Mouse (Mus musculus) T-cell, adult 2 months (primary cell): ENCODE data around the gene Mfn1.

ENCODE experiments used
- DNase-seq: peaks from one replicate; pipeline ENCODE4 v3.0.0; 2022; ENCODE audit warnings: low spot score

Gene Mfn1

DNA sequence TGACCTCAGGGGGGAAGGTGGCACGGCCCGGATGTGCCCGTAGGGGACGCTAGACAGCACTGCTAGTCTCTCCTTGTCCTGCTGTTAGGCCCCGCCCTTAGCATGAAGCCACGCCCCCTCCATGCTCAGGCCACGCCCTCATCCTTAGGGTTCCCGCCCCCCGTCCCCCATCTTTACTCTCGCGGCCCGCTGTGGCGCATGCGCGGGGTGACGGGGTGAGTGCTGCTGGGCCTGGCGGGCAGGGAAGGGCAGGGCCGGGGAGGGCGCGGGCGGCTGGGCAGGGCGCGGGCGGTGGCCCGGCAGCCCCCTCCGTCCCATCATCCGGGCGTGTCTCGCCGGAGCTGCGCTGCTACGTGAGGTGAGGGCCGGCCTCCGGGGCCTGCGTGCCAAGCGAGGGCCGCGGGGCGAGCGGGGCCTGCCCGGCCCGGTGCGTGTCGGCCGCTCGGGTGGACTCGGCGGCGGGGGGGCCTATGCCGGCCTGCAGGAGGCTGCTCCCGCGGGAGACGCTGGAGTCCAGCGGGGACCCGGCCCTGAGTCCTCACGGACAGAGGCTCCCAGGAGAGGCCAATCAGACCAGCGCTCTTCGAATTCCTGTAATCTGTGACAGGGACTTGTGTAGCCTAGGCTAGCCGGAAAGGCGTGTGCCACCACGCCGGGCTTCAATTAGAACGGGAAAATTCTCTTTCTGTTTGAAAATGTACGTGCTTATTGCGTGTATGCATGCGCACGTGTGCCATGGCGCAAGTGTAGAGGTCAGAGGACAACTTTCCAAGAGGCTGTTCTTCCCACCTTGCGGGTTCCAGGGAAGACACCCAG is 18.7 kb upstream of the Mfn1 start:
- DNase-seq: peak; percentile 94

DNA sequence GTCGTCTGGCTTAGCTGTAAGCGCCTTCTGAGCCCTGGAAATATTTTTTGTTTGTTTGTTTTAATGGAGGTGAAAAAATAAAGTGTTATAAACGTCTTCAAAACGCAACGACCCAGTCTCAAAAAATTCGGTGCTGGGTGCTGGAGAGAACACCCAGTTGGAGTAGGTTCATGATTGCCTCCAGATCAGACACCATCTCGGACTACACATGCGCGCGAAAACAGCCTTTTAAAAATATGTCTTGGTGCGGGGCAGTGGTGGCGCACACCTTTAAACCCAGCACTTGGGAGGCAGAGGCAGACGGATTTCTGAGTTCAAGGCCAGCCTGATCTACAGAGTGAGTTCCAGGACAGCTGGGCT is 18.1 kb upstream of the Mfn1 start:
- peak; percentile 29 for DNase-seq

DNA sequence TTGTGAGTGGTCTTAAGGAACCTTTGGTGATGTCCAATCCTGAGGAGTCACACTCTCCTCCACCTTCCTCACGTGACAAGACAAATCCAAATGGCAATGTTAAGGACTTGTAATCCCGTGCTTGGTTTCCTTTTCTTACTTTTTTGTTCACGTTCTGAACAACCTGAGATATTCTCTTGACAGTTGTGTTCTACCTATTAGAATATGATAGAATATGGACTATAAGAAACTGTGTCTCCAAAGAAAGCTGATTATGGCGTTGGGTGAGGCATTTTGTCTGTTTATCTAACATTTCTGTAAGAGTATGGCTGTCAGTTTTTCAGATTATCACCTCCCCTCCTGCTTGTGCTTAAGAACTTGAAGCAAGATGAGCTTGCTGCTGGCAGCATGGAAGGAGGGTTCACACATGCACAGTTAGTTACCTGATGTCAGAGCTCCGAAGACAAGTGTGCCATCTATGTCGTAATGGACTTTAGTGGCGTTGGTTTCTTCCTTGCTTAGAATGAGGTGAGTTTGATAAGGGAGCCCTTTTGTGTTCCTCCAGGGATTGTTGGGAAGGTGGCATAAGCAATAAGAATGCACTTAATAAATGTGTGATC is 16.5 kb upstream of the Mfn1 start:
- DNase-seq: no peak

DNA sequence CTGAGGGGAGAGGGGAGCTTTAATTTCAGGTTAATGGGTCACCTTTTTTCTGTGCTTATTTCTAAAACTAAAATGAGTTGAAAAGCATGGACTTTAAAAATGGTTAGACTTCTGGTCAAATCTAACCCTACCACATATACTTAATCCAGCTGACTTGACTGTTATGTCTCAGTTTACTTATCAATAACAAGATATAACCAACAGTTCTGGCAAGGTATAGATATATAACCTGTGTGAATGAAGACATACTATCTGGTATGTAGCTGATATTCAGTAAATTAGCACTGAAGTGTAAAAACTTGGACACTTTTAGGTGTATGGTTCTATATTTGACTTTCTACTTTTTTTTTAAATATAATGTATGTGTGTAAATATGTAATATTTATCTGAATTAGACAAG is 15.7 kb upstream of the Mfn1 start:
- DNase-seq: no peak

DNA sequence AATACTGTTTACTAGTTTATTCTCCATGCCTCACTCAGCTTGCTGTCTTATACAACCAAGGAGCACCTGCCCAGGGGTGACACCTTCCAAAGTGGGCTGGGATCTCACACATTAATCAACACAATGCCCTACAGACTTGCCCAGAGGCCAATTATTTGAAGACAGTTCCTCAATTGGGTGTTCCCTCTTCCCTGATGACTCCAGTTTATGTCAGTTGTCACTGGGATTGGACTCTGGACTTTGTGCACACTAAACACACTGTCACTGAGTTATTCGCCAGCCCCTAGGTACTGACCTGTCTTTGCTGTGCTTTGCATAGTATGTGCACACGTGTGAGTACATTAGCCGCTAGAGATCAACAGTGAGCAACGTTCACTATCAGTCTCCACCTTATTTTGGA is 2.1 kb upstream of the Mfn1 start:
- DNase-seq: no peak

- DNase-seq: no peak
These were observed 776 bp downstream of the Mfn1 start for GRCm38 (mm10) chr3:32530041-32530440.

GRCm38 (mm10) chr3:32535692-32536091 is 6.4 kb downstream of the Mfn1 start:
- no peak for DNase-seq

DNA sequence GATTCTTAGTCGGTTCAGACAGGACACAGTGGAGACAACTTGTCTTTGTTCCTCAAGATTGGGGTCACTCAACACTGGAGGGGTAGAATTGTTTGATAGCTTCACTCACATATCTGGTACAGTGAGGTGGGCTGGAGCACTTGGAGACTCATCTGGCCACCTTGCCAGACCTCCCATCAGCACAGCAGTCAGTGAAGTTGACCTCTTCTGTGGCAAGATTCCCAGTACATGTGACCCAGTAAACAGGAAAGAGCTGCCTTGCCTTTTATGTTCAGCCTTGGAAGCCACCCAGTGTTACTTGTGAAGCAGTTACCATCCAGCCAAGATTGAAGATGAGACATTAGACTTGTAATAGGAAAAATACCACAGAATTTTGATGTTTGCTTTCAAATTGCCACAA is 8.3 kb downstream of the Mfn1 start:
- no peak for DNase-seq

- no peak for DNase-seq
These were observed 8.8 kb downstream of the Mfn1 start for GRCm38 (mm10) chr3:32538091-32538490.

- no peak for DNase-seq
These were observed 23.8 kb downstream of the Mfn1 start for GRCm38 (mm10) chr3:32553061-32553460.

DNA sequence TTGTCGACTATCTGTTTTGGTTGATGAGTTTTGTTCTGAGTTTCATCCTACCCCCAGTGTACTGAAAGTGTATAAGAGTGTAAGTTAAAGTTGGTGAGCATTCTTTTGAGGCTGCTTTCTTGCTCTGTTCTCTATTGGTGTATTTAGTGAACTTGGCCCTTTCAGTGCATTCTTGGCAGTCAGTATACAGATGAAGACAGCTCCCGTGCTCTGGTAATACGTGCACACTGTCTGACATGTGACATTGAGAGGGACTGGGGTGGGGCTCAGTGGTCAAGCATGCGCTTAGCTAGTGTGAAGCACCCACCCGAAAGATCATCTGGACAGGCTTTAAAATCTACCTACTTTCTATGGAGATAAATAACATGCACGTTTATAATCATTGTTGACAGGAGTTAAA is 34.1 kb downstream of the Mfn1 start:
- DNase-seq: no peak

DNA sequence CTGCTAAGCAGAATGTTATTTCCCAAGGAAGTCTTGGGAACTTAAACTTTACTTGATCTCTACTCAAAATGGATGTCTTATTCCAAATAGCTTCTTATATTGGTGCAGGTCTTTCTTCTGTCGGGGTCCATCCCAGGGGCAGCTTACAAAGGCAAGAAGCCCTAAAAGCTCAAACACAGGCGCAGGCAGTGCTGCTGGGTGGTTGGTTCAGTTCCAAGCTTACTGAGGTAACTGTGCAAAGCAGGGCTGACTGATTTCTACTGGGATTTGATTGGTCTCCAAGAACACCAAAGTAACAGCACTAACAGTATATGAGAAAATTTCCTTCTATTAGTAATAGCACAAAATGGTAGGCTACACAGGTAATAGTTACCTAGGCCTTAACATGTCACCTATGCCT is 43.8 kb downstream of the Mfn1 start:
- DNase-seq: no peak

DNA sequence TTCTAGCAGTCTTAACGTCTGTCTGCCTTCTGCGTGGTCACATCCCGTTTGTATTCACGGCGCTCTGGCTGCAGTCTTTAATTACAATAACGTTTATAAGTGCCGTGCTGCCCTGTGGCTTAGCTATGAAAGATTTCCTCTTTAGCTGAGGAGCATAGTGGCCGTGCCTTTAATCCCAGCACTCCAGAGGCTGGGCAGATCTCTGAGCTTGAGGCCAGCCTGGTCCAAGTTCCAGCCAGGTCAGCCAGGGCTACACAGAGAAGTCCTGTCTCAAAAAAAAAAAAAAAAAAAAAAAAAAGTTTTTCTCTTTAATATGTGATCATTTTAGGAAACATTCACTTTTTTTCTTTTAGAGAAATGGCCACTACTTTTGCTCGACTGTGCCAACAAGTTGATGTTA is 44.6 kb downstream of the Mfn1 start:
- DNase-seq: no peak

- no peak for DNase-seq
These were observed 45.9 kb downstream of the Mfn1 start for GRCm38 (mm10) chr3:32575151-32575550.

- DNase-seq: no peak
These were observed 49.5 kb downstream of the Mfn1 start for GRCm38 (mm10) chr3:32578772-32579171.

- DNase-seq: no peak
These were observed 51.5 kb downstream of the Mfn1 start for GRCm38 (mm10) chr3:32580738-32581137.

- no peak for DNase-seq
These were observed 52.6 kb downstream of the Mfn1 start for GRCm38 (mm10) chr3:32581911-32582310.

DNA sequence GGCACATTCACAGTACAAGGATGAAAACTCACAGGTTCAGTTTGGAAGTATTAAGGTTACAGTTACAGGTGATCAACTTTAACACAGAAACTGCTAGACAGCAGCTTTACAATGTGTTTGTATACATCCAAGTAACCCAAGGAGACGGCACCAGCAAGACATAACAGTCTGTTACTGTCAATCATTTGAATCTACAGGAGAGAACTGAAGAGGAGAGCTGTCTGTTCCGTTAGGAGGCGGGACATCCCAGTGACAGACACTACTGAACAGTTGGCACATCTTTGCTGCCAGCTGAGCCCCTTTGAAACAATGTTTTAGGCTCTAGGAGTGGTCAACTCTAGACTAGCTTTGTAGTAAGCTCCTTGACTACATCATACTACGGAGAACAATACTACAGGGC is 54.2 kb downstream of the Mfn1 start:
- no peak for DNase-seq

DNA sequence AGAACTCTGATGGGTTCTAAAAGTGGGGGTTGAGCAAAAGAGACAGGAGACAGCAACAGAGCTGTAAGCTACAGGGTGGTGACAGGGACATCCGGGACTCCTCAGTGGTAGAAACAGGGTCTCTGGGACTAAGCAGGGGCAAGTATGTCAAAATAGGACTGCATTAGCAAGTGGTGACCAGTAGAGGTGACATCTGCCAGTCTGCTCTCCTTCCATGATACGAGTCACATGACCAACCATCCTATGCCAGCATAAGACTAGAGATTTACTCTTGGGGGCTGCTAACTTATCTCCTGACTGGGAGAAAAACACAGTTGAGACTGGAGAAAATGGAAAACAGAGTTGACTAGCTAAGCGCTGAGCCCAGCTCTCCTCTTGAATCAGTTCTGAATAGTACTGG is 57.0 kb downstream of the Mfn1 start:
- no peak for DNase-seq

- DNase-seq: no peak
These were observed 65.8 kb downstream of the Mfn1 start for GRCm38 (mm10) chr3:32595080-32595479.

DNA sequence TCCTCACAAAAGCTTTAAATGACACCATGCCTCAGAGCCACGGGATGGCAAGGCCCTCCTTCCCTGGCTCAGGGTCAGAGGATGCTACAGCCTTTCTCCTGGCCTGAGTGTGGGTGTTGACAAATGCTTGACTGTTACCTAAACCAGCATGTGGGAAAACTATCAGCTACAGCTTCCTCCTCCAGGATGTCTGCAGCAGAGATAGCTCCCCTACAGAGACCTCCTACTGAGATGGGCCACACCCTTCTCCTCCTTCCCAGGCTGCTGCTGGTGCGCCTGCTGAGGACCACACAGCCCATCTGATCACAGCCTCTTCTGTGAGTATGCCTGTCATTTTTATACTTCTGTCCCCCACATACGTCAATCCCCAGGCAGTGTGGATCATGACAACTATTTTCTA is 70.1 kb downstream of the Mfn1 start:
- no peak for DNase-seq

DNA sequence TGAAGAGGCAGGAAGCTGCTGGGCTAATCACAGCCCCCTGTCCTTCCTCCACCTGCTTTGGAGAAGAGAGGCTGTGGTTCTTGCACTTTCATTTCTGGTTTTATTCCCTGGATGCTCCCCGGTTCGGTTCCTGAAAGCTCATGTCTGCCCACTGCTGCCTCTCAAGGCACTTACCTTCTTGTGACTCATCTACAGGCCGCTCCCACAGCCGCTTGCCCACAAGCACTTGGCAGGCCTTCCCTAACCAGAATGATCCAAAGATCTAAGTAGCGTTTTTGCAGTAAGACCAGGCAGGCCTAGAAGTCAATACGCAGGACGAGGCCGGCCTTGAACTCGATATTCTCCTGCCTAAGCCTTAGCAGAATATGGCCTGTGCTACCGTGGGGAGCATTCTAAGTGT is 71.8 kb downstream of the Mfn1 start:
- DNase-seq: no peak

- DNase-seq: no peak
These were observed 80.0 kb downstream of the Mfn1 start for GRCm38 (mm10) chr3:32609233-32609632.

GRCm38 (mm10) chr3:32610560-32610959 is 81.3 kb downstream of the Mfn1 start:
- peak; percentile 18 for DNase-seq
